Mouse (Mus musculus): ENCODE measurements around the gene Trabd2b.
A peak's percentile ranks its signal among the peaks of the same experiment; 100 is the strongest.

DNA sequence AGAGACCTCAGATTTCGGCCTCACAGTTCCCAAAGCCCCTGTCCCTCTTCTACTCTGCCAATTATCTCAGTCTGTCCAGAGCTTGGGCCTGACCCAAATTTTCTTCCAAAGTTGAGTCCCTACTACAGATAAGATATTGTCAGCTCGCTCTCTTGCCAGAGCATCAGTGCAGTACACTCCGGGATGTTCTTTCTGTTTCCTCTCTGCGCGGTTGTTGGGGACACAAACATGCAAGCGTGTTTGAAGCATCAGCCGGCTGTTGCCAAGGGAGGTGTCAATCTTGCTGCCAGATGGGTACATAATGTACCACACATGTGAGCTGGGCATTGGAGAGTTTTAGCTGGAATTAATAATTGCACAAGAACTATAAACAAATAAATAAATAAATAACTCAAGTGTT, 28.9 kb downstream of the Trabd2b start:
- TF ChIP-seq CTCF (IDR thresholded peaks at IDR 0.05) (no peak), EP300 (IDR thresholded peaks at IDR 0.05) (peak; percentile 77)

Measured in lung, postnatal 0 days (tissue).